Mouse (Mus musculus): ENCODE data around the gene Sgcg.

DNA sequence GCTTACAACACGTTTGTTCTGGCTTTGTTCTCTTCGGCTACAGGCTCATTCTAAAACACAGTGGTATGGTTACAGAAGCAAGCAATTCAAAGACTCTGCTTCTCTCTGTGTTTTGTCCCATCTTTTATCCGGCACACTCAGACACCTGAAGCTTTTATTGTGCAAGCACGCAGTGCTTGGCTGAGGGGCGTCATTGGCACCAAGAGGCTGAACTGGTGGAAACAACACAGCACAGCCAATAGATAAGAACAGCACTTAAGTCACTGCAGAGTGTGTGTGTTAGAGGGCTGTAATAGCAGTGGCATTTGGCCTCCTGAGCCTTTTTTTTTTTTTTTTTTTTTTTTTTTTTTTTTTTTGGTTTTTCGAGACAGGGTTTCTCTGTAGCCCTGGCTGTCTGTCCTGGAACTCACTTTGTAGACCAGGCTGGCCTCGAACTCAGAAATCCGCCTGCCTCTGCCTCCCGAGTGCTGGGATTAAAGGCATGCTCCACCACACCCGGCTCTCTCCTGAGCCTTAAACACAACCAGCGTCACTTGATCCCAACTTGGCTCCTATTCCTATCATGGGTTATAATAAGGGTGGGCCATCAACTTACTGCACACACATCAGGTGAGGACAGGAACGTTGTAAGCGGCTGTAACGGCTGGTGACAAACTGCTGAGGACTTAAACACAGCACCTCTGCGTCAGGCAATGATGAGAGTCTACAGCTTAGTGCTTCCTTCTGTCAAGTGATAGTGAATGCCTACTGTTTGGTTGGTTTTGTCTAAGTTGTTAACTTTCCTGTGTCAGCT, 5.5 kb downstream of the Sgcg start:
- TF ChIP-seq CTCF (IDR thresholded peaks at IDR 0.05; ENCODE audit: control insufficient read depth, insufficient read depth, insufficient replicate concordance, low read depth, low read length) = no peak
- no peak for TF ChIP-seq POLR2A (IDR thresholded peaks at IDR 0.05; ENCODE audit: control insufficient read depth, low read depth, low read length)

Measured in testis, adult 2 months (tissue).